Mouse (Mus musculus): Measurements from ENCODE around the gene Fam193a. TPM values are rescaled to one million over a fixed set of nuclear protein-coding genes. Genes with fewer than 3 reads are reported as not detected.

The Fam193a gene
- total RNA-seq, 2 experiments from 2014 or later: 35.8 to 41.1 TPM

DNA sequence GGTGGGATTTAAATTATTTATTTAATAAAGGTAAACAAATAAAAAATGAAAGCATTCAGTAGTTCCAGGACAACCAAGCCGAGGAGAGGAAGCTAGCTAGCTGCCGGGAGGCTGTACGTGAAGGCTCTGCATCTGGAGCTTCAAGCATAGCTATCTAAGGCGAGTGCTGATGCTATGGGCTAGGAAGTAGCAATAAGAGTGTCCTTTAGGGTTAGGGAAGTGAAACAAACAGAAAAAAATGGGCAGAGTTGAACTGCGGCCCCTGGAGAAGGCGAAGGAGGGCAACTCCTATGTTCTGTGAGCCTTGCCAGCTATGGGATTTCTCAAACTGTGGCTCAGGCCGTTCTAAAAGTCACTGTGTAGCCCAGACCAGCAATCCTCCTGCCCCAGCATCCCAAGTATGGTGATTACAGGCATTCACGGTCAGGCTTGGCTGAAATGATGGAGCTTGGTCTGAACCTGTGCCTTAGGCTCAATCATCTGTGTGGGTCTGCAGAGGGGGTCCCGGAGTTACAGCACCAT lies 149.7 kb downstream of the Fam193a start:
- no peak for DNase-seq (ENCODE audit: low spot score in 2 of 2)

DNA sequence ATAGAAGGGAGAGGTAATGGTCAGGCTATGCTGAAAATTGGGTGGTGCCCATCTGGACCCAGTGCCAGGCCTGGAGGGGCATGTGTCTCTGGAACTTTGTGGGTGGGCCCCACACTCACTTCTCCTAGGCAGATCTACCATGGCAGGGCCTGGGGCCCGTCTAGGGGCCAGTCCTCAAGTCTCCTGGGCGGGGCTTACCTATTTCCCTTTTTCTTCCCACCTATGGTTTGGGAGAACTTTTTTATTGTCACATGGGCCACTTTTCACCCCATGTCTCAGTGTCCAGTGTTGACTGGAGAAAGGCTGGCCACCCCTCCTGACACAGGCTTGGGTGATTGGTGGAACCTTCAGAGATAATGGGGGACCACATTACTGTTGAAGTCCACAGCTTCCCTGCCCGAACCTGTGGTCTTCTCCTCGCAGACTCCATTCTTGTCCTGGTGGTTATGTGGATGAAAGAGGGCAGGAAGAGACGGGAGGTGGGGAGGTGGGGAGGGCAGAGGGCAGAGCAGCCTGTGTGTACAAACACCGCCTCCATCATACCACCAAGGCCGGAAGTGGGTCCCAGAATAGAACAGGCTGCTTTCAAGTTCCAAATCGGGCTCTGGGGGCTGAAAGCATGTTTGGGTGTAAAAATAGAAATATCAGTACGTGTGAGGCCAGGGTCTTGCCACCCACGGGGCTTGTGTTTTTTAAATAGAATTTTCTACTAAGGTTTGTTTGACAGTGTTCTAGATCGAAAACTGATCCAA lies 150.9 kb downstream of the Fam193a start:
- no peak for DNase-seq (ENCODE audit: low spot score in 2 of 2)

DNA sequence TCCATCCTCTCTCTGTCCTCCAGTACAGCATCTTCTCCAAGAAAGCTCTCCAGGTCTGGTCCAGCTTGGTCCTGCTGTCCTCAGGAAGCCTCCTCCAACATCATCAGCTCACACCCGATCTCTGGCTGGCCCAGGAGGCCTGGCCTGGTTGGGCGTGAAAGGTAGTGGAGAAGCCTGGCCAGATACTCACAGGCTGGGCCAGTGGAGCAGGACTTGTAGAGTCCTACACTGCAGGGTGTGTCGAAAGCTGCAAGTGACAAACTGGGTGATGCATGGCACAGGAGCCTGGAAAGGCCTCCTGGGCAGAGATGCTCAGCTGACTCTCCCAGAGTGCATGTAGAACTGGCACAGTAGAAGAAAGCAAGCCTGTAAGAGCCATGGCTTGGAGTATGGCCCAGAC lies 151.6 kb downstream of the Fam193a start:
- no peak for DNase-seq (ENCODE audit: low spot score in 2 of 2)

DNA sequence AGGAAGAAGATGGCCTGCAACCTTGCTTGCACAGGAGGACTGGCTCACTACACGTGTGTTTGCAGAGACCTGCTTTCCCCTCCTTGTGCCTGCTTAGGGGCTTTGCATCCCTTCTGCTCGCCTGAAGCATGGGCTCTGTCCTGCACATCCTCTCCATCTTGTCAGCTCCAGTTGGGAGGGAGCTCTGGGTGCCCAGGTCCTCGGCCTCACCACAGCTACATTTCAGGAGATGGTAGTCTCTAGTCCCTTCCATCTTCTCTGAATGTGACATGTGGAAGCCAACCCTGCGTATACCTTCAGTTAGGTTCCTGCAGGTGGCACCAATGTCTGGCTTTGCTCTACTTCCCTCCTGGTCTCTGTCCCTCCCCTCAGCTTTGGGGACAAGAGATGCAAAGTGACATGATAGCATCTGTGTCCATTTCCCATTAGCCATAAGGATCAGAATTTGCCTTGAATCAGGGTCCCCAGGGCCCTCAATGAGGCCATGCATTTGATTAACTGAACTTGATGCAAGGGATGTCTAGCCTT lies 154.3 kb downstream of the Fam193a start:
- no peak for DNase-seq (ENCODE audit: low spot score in 2 of 2)

DNA sequence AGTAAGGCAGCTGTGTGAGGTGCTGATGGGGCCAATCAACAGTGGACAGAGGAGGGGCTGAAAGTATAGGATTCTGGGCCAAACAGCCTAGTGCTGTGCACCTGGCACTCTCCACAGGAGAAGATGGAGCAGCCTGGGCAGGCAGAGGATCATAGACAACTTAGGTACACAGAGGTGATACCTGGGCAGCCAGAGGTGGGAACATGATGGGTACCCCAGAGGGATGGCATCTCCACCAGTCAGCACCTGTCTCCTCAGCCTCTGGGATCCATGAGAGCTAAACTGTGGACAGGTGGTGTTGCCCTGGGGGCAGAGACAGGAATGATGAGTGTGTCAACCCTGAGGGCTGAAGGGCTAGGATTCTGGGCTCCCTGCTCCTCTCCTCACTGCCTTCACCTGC lies 154.8 kb downstream of the Fam193a start:
- no peak for DNase-seq (ENCODE audit: low spot score in 2 of 2)

- DNase-seq (ENCODE audit: low spot score in 2 of 2): peak; percentile 89 to 95
Measured at GRCm38 (mm10) chr5:34525663-34526476, 156.1 kb downstream of the Fam193a start, which contains the start of gene Sh3bp2. Gene Sh3bp2 (plus strand): TSS chr5:34525838.

- DNase-seq (ENCODE audit: low spot score in 2 of 2): no peak
Measured at GRCm38 (mm10) chr5:34526477-34526775, 156.7 kb downstream of the Fam193a start.

DNA sequence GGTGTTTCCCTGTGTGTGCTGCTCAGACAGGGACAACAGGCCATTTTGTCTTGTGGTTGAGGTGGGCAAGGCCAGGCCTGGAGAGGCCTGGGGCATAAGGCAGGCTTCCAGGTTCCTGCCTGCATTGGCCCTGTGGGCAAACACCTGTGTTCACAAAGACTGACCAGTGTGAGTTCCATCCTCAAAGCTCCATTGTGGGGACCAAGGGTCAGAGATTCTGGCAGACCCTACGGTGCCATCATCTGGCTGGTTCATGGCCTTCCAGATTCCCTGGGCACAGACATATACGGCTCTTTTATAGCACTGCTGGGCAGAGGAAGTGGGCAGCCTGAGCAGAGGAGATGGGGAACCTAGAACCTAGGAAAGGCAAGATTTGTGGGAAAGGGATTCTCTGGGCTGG lies 157.6 kb downstream of the Fam193a start:
- DNase-seq (ENCODE audit: low spot score in 2 of 2): no peak

- DNase-seq (ENCODE audit: low spot score in 2 of 2): no peak
Measured at GRCm38 (mm10) chr5:34528724-34529123, 159.0 kb downstream of the Fam193a start.

DNA sequence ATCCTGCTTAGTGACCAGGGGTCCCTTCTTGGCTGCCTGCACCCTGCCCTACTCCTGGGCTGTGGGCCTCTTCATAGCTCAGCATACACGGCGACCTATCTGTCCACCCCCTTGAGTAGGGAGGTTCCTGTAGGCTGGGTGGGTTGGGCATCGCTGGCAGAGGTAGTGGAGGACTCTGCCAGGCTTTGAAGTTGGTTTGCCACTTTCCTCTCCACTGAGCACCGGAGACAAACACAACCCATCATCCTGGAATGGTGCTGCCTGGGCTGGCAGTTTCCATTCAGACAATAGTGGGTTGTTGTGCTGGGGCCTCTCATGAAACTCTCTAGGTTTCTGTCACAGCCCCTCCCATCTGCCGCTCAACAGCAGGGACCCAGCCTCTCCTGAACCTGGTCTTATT lies 160.4 kb downstream of the Fam193a start:
- no peak for DNase-seq (ENCODE audit: low spot score in 2 of 2)

GRCm38 (mm10) chr5:34530687-34531086 lies 161.0 kb downstream of the Fam193a start:
- DNase-seq (ENCODE audit: low spot score in 2 of 2): no peak

- no peak for DNase-seq (ENCODE audit: low spot score in 2 of 2)
Measured at GRCm38 (mm10) chr5:34533066-34533465, 163.3 kb downstream of the Fam193a start.

DNA sequence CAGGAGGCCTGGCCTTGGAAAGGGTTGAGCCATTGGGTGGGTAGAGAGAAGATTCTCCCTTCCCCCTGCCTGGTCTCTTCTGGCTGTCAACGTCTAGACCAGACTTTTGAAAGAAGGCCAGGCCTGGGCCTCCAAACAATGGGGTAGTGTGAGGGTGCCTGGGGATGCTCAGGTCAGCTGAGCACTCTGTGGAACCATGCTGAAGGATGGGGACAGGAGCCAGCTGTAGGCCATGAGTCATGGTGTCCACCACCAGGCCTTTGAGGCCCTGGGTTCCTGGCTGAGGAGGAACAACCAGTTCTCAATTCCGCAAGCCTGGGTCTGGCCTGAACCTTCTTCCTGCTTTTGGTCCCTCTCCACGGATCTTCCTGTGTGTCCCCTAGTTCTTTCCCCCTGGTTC lies 164.1 kb downstream of the Fam193a start:
- DNase-seq (ENCODE audit: low spot score in 2 of 2): no peak

- DNase-seq (ENCODE audit: low spot score in 2 of 2): no peak
Measured at GRCm38 (mm10) chr5:34534776-34535581, 165.2 kb downstream of the Fam193a start.

DNA sequence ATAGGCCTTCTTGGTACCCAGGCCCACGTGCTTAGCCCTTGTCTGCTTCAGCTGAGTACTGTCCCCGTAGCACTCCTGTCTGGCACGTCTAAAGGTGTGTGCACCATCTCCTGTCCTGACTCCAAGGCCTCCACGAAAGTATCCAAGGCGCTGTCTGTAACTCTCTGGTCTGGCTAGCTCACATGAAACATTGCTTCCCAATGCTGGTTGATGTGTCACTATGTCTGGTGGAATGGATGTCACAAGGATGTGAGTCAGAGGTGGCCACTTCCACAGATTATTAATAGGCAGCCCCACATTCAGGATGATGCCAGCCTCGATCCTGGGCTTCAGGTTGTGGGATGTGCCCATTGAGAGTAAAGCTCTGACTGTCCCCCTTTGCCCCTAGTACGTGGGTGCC lies 166.1 kb downstream of the Fam193a start:
- no peak for DNase-seq (ENCODE audit: low spot score in 2 of 2)

Other genes starting within 250 kb of the Fam193a start
- gene Poln, start 200.5 kb upstream of the Fam193a start, total RNA-seq (2021): 1 to 10 TPM; 2.1 TPM
- 1 to 10 TPM; 7.9 to 8.4 TPM for gene Haus3, start 200.4 kb upstream of the Fam193a start, total RNA-seq (2021)
- gene Mxd4, start 182.2 kb upstream of the Fam193a start, total RNA-seq (2021): 10 to 100 TPM; 79.5 to 81.3 TPM
- gene Zfyve28, start 81.5 kb upstream of the Fam193a start, total RNA-seq (2021): 1 to 10 TPM; 2.8 to 2.9 TPM
- under 1 TPM; 0.16 to 0.17 TPM for gene Cfap99, start 81.3 kb upstream of the Fam193a start, total RNA-seq (2021)
- gene Rnf4, start 33.6 kb upstream of the Fam193a start, total RNA-seq (2021): 10 to 100 TPM; 63.2 to 66.1 TPM
- 10 to 100 TPM in 1 of 2 experiments, 1 to 10 TPM in 1; 9.8 to 10.1 TPM for gene Tnip2, start 144.1 kb downstream of the Fam193a start, total RNA-seq (2021)
- 1 to 10 TPM; 4.9 to 5.4 TPM for gene Sh3bp2, start 155.9 kb downstream of the Fam193a start, total RNA-seq (2021)
- 100 to 1,000 TPM; 174 to 180 TPM for gene Add1, start 203.7 kb downstream of the Fam193a start, total RNA-seq (2021)